Mouse (Mus musculus): ENCODE results near the gene Ly6g6d. TPM values are rescaled to one million over a fixed set of nuclear protein-coding genes. Genes with fewer than 3 reads are reported as not detected.

The Ly6g6d gene
- polyA plus RNA-seq, 1 experiment, result not detected

- H3K4me1 ChIP-seq (ENCODE audit: control insufficient read depth, insufficient read depth, insufficient read length, low read length), result no peaks in the 10 kb centered on the region
- H3K27ac ChIP-seq (replicated peaks; ENCODE audit: low read depth, low read length), result no peak within 1 kb of the TSS
- H3K4me3 ChIP-seq (ENCODE audit: insufficient read depth, low read depth, low read length), result peak within 1 kb of the TSS; percentile 42
Observed at GRCm38 (mm10) chr17:35064951-35065947, 12.6 kb downstream of the Ly6g6d start, which contains the start of gene Ly6g6c. TSS of gene Ly6g6c (plus strand) at chr17:35065388.

- Histone ChIP-seq H3K4me3 (ENCODE audit: insufficient read depth, low read depth, low read length) (0 out of 2 replicates have a peak overlapping the region, but pooled peaks have one; percentile 42), H3K4me1 (ENCODE audit: control insufficient read depth, insufficient read depth, insufficient read length, low read length) (no peaks in the 10 kb centered on the region), H3K27ac (replicated peaks; ENCODE audit: low read depth, low read length) (no peak overlapping the region)
Observed at GRCm38 (mm10) chr17:35064378-35064877, 13.4 kb downstream of the Ly6g6d start.

GRCm38 (mm10) chr17:35063466-35063865, 14.4 kb downstream of the Ly6g6d start:
- no peak overlapping the region for H3K4me3 ChIP-seq (ENCODE audit: insufficient read depth, low read depth, low read length)
- H3K4me1 ChIP-seq (ENCODE audit: control insufficient read depth, insufficient read depth, insufficient read length, low read length), result no peaks in the 10 kb centered on the region; the same call in 1 of the 2 replicates
- no peak overlapping the region for H3K27ac ChIP-seq (replicated peaks; ENCODE audit: low read depth, low read length)

GRCm38 (mm10) chr17:35061299-35061698, 16.6 kb downstream of the Ly6g6d start:
- H3K4me1 ChIP-seq (ENCODE audit: control insufficient read depth, insufficient read depth, insufficient read length, low read length), result no peaks in the 10 kb centered on the region; the same call in 1 of the 2 replicates
- H3K27ac ChIP-seq (replicated peaks; ENCODE audit: low read depth, low read length), result no peak overlapping the region
- H3K4me3 ChIP-seq (ENCODE audit: insufficient read depth, low read depth, low read length), result no peak overlapping the region

- Histone ChIP-seq H3K27ac (replicated peaks; ENCODE audit: low read depth, low read length) (no peak overlapping the region), H3K4me1 (ENCODE audit: control insufficient read depth, insufficient read depth, insufficient read length, low read length) (no peaks in the 10 kb centered on the region; the same call in 1 of the 2 replicates), H3K4me3 (ENCODE audit: insufficient read depth, low read depth, low read length) (peak overlapping the region; percentile 89; the same call in 1 of the 2 replicates)
Observed at GRCm38 (mm10) chr17:35060737-35061297, 17.0 kb downstream of the Ly6g6d start.

GRCm38 (mm10) chr17:35060071-35060470, 17.8 kb downstream of the Ly6g6d start:
- Histone ChIP-seq H3K4me3 (ENCODE audit: insufficient read depth, low read depth, low read length) (peak overlapping the region; percentile 89), H3K27ac (replicated peaks; ENCODE audit: low read depth, low read length) (no peak overlapping the region), H3K4me1 (ENCODE audit: control insufficient read depth, insufficient read depth, insufficient read length, low read length) (no peaks in the 10 kb centered on the region; the same call in 1 of the 2 replicates)

- H3K27ac ChIP-seq (replicated peaks; ENCODE audit: low read depth, low read length), result peak within 1 kb of the TSS; percentile 82
- peak within 1 kb of the TSS; percentile 89 for H3K4me3 ChIP-seq (ENCODE audit: insufficient read depth, low read depth, low read length)
- no peaks in the 10 kb centered on the region; the same call in 1 of the 2 replicates for H3K4me1 ChIP-seq (ENCODE audit: control insufficient read depth, insufficient read depth, insufficient read length, low read length)
Observed at GRCm38 (mm10) chr17:35058911-35059892, 18.7 kb downstream of the Ly6g6d start, which contains the start of gene Ddah2. TSS of gene Ddah2 (plus strand) at chr17:35059035.

GRCm38 (mm10) chr17:35058316-35058715, 19.5 kb downstream of the Ly6g6d start:
- Histone ChIP-seq H3K27ac (replicated peaks; ENCODE audit: low read depth, low read length) (peak overlapping the region; percentile 37; the same call in 1 of the 2 replicates), H3K4me1 (ENCODE audit: control insufficient read depth, insufficient read depth, insufficient read length, low read length) (no peaks in the 10 kb centered on the region; the same call in 1 of the 2 replicates), H3K4me3 (ENCODE audit: insufficient read depth, low read depth, low read length) (no peak overlapping the region)

GRCm38 (mm10) chr17:35057090-35057489, 20.8 kb downstream of the Ly6g6d start:
- H3K4me1 ChIP-seq (ENCODE audit: control insufficient read depth, insufficient read depth, insufficient read length, low read length), result no peaks in the 10 kb centered on the region; the same call in 1 of the 2 replicates
- no peak overlapping the region for H3K4me3 ChIP-seq (ENCODE audit: insufficient read depth, low read depth, low read length)
- no peak overlapping the region for H3K27ac ChIP-seq (replicated peaks; ENCODE audit: low read depth, low read length)

GRCm38 (mm10) chr17:35055691-35056495, 22.0 kb downstream of the Ly6g6d start:
- Histone ChIP-seq H3K4me1 (ENCODE audit: control insufficient read depth, insufficient read depth, insufficient read length, low read length) (no peaks in the 10 kb centered on the region; the same call in 1 of the 2 replicates), H3K27ac (replicated peaks; ENCODE audit: low read depth, low read length) (peak overlapping the region; percentile 45; the same call in 1 of the 2 replicates), H3K4me3 (ENCODE audit: insufficient read depth, low read depth, low read length) (no peak overlapping the region)

- Histone ChIP-seq H3K27ac (replicated peaks; ENCODE audit: low read depth, low read length) (peak overlapping the region; percentile 99), H3K4me1 (ENCODE audit: control insufficient read depth, insufficient read depth, insufficient read length, low read length) (peaks cover 10% of the 10 kb centered on the region; the same call in 1 of the 2 replicates), H3K4me3 (ENCODE audit: insufficient read depth, low read depth, low read length) (peak overlapping the region; percentile 66)
Observed at GRCm38 (mm10) chr17:35052271-35052798, 25.5 kb downstream of the Ly6g6d start.

- Histone ChIP-seq H3K4me3 (ENCODE audit: insufficient read depth, low read depth, low read length) (peak overlapping the region; percentile 66), H3K4me1 (ENCODE audit: control insufficient read depth, insufficient read depth, insufficient read length, low read length) (peaks cover 10% of the 10 kb centered on the region; the same call in 1 of the 2 replicates), H3K27ac (replicated peaks; ENCODE audit: low read depth, low read length) (peak overlapping the region; percentile 99)
Observed at GRCm38 (mm10) chr17:35051156-35052086, 26.4 kb downstream of the Ly6g6d start.

Data from brown adipose tissue, adult 24 weeks (tissue).